Comparison of ENCODE assay signal across 12 mouse cellular contexts in genomic region chr1:151338234-151338633, GRCm38 (mm10). TPM values are rescaled to one million over a fixed set of nuclear protein-coding genes. Genes with fewer than 3 reads are reported as not detected.
DNase-seq lines count a peak whose midpoint lies in the region; ATAC-seq and TF ChIP-seq lines count a peak whose summit lies in the region.
"Had no signal": no experiment of that assay in that cellular context is flagged by ENCODE, and none has a peak within 500 bp of the region (broad histone marks: within the 10 kb centered on the region; RNA-seq: fewer than 3 reads in every experiment).

No protein-coding gene starts in this region.

- no peak overlapping the region for H3K4me3 ChIP-seq in gastrocnemius, adult 2 months
- H3K4me3 ChIP-seq in liver, embryonic 11.5 days (ENCODE audit: low read depth, low read length): no peak overlapping the region
- no peak overlapping the region for H3K4me3 ChIP-seq in heart, embryonic 14.5 days (ENCODE audit: control insufficient read depth in 1 of 2, insufficient read depth in 1 of 2, low read depth in 1 of 2, low read length in 2 of 2)
- no peak overlapping the region for H3K4me3 ChIP-seq in forebrain, postnatal 0 days (ENCODE audit: low read depth, low read length)
- H3K4me3 ChIP-seq: limb, embryonic 12.5 days; midbrain, embryonic 12.5 days had no signal

- no peak for DNase-seq in gastrocnemius, adult 2 months
- no peak for DNase-seq in gastrocnemius, adult 8-10 months (ENCODE audit: low spot score in 2 of 2)
- no peak for DNase-seq in liver, embryonic 11.5 days (ENCODE audit: low spot score)
- DNase-seq in liver: no peak
- DNase-seq in forebrain, postnatal 0 days: no peak
- DNase-seq: right cerebral cortex, postnatal 25 days; thymus, adult 18-20 months had no signal

- peaks cover 20% of the 10 kb centered on the region for H3K4me1 ChIP-seq in liver, embryonic 11.5 days (replicated peaks; ENCODE audit: control insufficient read depth, insufficient read depth, low read length)
- peaks cover 18 to 50% of the 10 kb centered on the region in 2 experiments for H3K4me1 ChIP-seq in heart, embryonic 14.5 days (ENCODE audit: control insufficient read depth in 2 of 2, insufficient read depth in 2 of 2, low read length in 2 of 2)
- H3K4me1 ChIP-seq in forebrain, postnatal 0 days (ENCODE audit: insufficient read depth): peaks cover 1% of the 10 kb centered on the region; the same call in 1 of the 2 replicates

- no peak for ATAC-seq in liver, embryonic 11.5 days (replicated peaks; ENCODE audit: low FRiP score)
- no peak for ATAC-seq in heart, embryonic 14.5 days (ENCODE audit: insufficient number of reproducible peaks, insufficient read depth, low FRiP score, low read depth)
- ATAC-seq in monocyte, adult 5-6 weeks (replicated peaks; ENCODE audit: insufficient number of reproducible peaks, low FRiP score, low TSS enrichment, poor library complexity, severe bottlenecking): 0 out of 2 replicates have a peak, but pooled peaks have one; percentile 12
- ATAC-seq in forebrain, postnatal 0 days: no peak
- ATAC-seq in cerebellum, adult (ENCODE audit: insufficient number of reproducible peaks, low FRiP score, low TSS enrichment): no peak

- peak overlapping the region; percentile 12 for H3K27ac ChIP-seq in gastrocnemius, adult 2 months
- 0 out of 2 replicates have a peak overlapping the region, but pooled peaks have one; percentile 8 for H3K27ac ChIP-seq in liver, embryonic 11.5 days (ENCODE audit: low read depth, low read length)
- H3K27ac ChIP-seq in heart, embryonic 14.5 days (replicated peaks in 1 of 2; ENCODE audit: control insufficient read depth in 1 of 2, insufficient read depth in 1 of 2, low read depth in 2 of 2, low read length in 2 of 2): peak overlapping the region; percentile 57 to 80
- no peak overlapping the region for H3K27ac ChIP-seq in forebrain, postnatal 0 days (ENCODE audit: low read depth, low read length)
- H3K27ac ChIP-seq: limb, embryonic 12.5 days; midbrain, embryonic 12.5 days had no signal

- H3K36me3 ChIP-seq in liver, embryonic 11.5 days (ENCODE audit: control insufficient read depth, insufficient read depth, low read length): no peaks in the 10 kb centered on the region
- H3K36me3 ChIP-seq in heart, embryonic 14.5 days (ENCODE audit: control insufficient read depth, insufficient read depth, low read length): no peaks in the 10 kb centered on the region
- H3K36me3 ChIP-seq in forebrain, postnatal 0 days (ENCODE audit: insufficient read depth): no peaks in the 10 kb centered on the region
- H3K36me3 ChIP-seq: limb, embryonic 12.5 days; midbrain, embryonic 12.5 days had no signal

- H3K4me2 ChIP-seq in liver, embryonic 11.5 days: no peak overlapping the region
- no peak overlapping the region for H3K4me2 ChIP-seq in heart, embryonic 14.5 days (ENCODE audit: low read length)
- no peak overlapping the region for H3K4me2 ChIP-seq in forebrain, postnatal 0 days (ENCODE audit: low read depth)
- H3K4me2 ChIP-seq: limb, embryonic 12.5 days; midbrain, embryonic 12.5 days had no signal

- intact Hi-C loops in gastrocnemius, adult 2 months (cut with DNase I): no loop called here

- no peaks in the 10 kb centered on the region for H3K9me3 ChIP-seq in liver, embryonic 11.5 days (ENCODE audit: control insufficient read depth, low read length)
- no peaks in the 10 kb centered on the region for H3K9me3 ChIP-seq in heart, embryonic 14.5 days (ENCODE audit: control insufficient read depth, low read length)
- no peaks in the 10 kb centered on the region for H3K9me3 ChIP-seq in forebrain, postnatal 0 days (ENCODE audit: low read length)
- H3K9me3 ChIP-seq: limb, embryonic 12.5 days; midbrain, embryonic 12.5 days had no signal

- H3K9ac ChIP-seq in liver, embryonic 11.5 days (ENCODE audit: low read depth, low read length): no peak overlapping the region
- no peak overlapping the region for H3K9ac ChIP-seq in heart, embryonic 14.5 days (ENCODE audit: low read length)
- no peak overlapping the region for H3K9ac ChIP-seq in forebrain, postnatal 0 days
- H3K9ac ChIP-seq: limb, embryonic 12.5 days; midbrain, embryonic 12.5 days had no signal

- no peak for TF ChIP-seq CTCF in gastrocnemius, adult 2 months (IDR thresholded peaks at IDR 0.05)
- TF ChIP-seq CTCF in forebrain, postnatal 0 days (IDR thresholded peaks at IDR 0.05; ENCODE audit: low read depth): no peak

- no peaks in the 10 kb centered on the region for H3K27me3 ChIP-seq in liver, embryonic 11.5 days (replicated peaks; ENCODE audit: control insufficient read depth, insufficient read depth, low read length)
- no peaks in the 10 kb centered on the region for H3K27me3 ChIP-seq in heart, embryonic 14.5 days (ENCODE audit: control insufficient read depth, insufficient read depth, low read length)
- H3K27me3 ChIP-seq in forebrain, postnatal 0 days (ENCODE audit: insufficient read depth, low read length): no peaks in the 10 kb centered on the region
- H3K27me3 ChIP-seq: limb, embryonic 12.5 days; midbrain, embryonic 12.5 days had no signal

RNA-seq across cellular contexts. Expression of gene Ivns1abp, which starts 6.0 kb away (rescaled TPM):
- 100 to 1,000 TPM; 124 to 159 TPM for total RNA-seq in gastrocnemius, adult 2 months (2021)
- total RNA-seq in gastrocnemius, adult 8-10 months (2022): 100 to 1,000 TPM; 117 to 180 (median 157) TPM
- polyA plus RNA-seq in liver, embryonic 11.5 days (2014; fragmentation: Nextera tagmentation; extraction: Ambion mirVana): 231 and 259 TPM in 2 replicates
- polyA plus RNA-seq in heart, embryonic 14.5 days (2014; fragmentation: Nextera tagmentation; extraction: Ambion mirVana): 305 and 318 TPM in 2 replicates
- 269 to 290 TPM (median 273 TPM) in 3 replicates for total RNA-seq in monocyte, adult 5-6 weeks (2017)
- 246 and 251 TPM in 2 replicates for total RNA-seq in forebrain, postnatal 0 days (2014; rRNA removed)
- 217 and 240 TPM in 2 replicates for polyA plus RNA-seq in forebrain, postnatal 0 days (2015; fragmentation: Nextera tagmentation; extraction: Ambion mirVana)
